Mouse (Mus musculus): ENCODE measurements around the gene Mast3. TPM values are rescaled to one million over a fixed set of nuclear protein-coding genes. Genes with fewer than 3 reads are reported as not detected.

Mast3 gene
- polyA plus RNA-seq, 1 experiment from 2014 or later = 13.5 TPM

- H3K4me1 ChIP-seq (ENCODE audit: control insufficient read depth, insufficient read depth, low read length) = peaks cover 12% of the 10 kb centered on the region
- no peaks in the 10 kb centered on the region for H3K9me3 ChIP-seq (ENCODE audit: control insufficient read depth, low read length)
- ATAC-seq (ENCODE audit: low read depth) = no peak
- no peak overlapping the region for H3K9ac ChIP-seq (ENCODE audit: low read depth, low read length)
- H3K4me3 ChIP-seq (ENCODE audit: low read depth, low read length) = no peak overlapping the region
- DNase-seq (ENCODE audit: low spot score) = no peak
- H3K27me3 ChIP-seq (replicated peaks; ENCODE audit: control insufficient read depth, insufficient read depth, low read length) = no peaks in the 10 kb centered on the region
- no peak overlapping the region for H3K27ac ChIP-seq (replicated peaks; ENCODE audit: low read depth, low read length)
- peaks cover 70% of the 10 kb centered on the region for H3K36me3 ChIP-seq (ENCODE audit: control insufficient read depth, insufficient read depth, low read length)
- WGBS = 88% methylated on average over 25 of the region's 25 CpGs
- H3K4me2 ChIP-seq (ENCODE audit: low read depth, low read length) = no peak overlapping the region
These were observed 18.4 kb downstream of the Mast3 start for GRCm38 (mm10) chr8:70786291-70787050.

GRCm38 (mm10) chr8:70780093-70780492 lies 24.8 kb downstream of the Mast3 start:
- no peak overlapping the region for H3K4me3 ChIP-seq (ENCODE audit: low read depth, low read length)
- no peak for DNase-seq (ENCODE audit: low spot score)
- no peak overlapping the region for H3K27ac ChIP-seq (replicated peaks; ENCODE audit: low read depth, low read length)
- 74% methylated on average over 11 of the region's 11 CpGs for WGBS
- H3K4me1 ChIP-seq (ENCODE audit: control insufficient read depth, insufficient read depth, low read length) = peaks cover 13% of the 10 kb centered on the region
- peaks cover 63% of the 10 kb centered on the region for H3K36me3 ChIP-seq (ENCODE audit: control insufficient read depth, insufficient read depth, low read length)
- no peaks in the 10 kb centered on the region for H3K9me3 ChIP-seq (ENCODE audit: control insufficient read depth, low read length)
- no peak overlapping the region for H3K4me2 ChIP-seq (ENCODE audit: low read depth, low read length)
- H3K9ac ChIP-seq (ENCODE audit: low read depth, low read length) = no peak overlapping the region; the same call in 1 of the 2 replicates
- H3K27me3 ChIP-seq (replicated peaks; ENCODE audit: control insufficient read depth, insufficient read depth, low read length) = no peaks in the 10 kb centered on the region
- no peak for ATAC-seq (ENCODE audit: low read depth)

- Histone ChIP-seq H3K27me3 (replicated peaks; ENCODE audit: control insufficient read depth, insufficient read depth, low read length) (no peaks in the 10 kb centered on the region), H3K4me1 (ENCODE audit: control insufficient read depth, insufficient read depth, low read length) (peaks cover 35% of the 10 kb centered on the region), H3K4me3 (ENCODE audit: low read depth, low read length) (peak within 1 kb of the TSS; percentile 94), H3K4me2 (ENCODE audit: low read depth, low read length) (peak within 1 kb of the TSS; percentile 80), H3K9me3 (ENCODE audit: control insufficient read depth, low read length) (no peaks in the 10 kb centered on the region), H3K36me3 (ENCODE audit: control insufficient read depth, insufficient read depth, low read length) (peaks cover 60% of the 10 kb centered on the region), H3K27ac (replicated peaks; ENCODE audit: low read depth, low read length) (peak within 1 kb of the TSS; percentile 99), H3K9ac (ENCODE audit: low read depth, low read length) (peak within 1 kb of the TSS; percentile 98)
- under 1% methylated on average over 72 of the region's 94 CpGs for WGBS
- DNase-seq (ENCODE audit: low spot score) = peak; percentile 99
- ATAC-seq (ENCODE audit: low read depth) = peak; percentile 93
These were observed 28.1 kb downstream of the Mast3 start, which contains the start of gene Pik3r2 for GRCm38 (mm10) chr8:70776496-70777444. Gene Pik3r2, minus strand, starts transcription at chr8:70776713.

- peaks cover 60% of the 10 kb centered on the region for H3K36me3 ChIP-seq (ENCODE audit: control insufficient read depth, insufficient read depth, low read length)
- H3K9me3 ChIP-seq (ENCODE audit: control insufficient read depth, low read length) = no peaks in the 10 kb centered on the region
- H3K4me2 ChIP-seq (ENCODE audit: low read depth, low read length) = peak overlapping the region; percentile 80
- H3K27me3 ChIP-seq (replicated peaks; ENCODE audit: control insufficient read depth, insufficient read depth, low read length) = no peaks in the 10 kb centered on the region
- H3K9ac ChIP-seq (ENCODE audit: low read depth, low read length) = peak overlapping the region; percentile 98
- H3K4me3 ChIP-seq (ENCODE audit: low read depth, low read length) = peak overlapping the region; percentile 94
- ATAC-seq (ENCODE audit: low read depth) (no peak), DNase-seq (ENCODE audit: low spot score) (no peak)
- peaks cover 35% of the 10 kb centered on the region for H3K4me1 ChIP-seq (ENCODE audit: control insufficient read depth, insufficient read depth, low read length)
- WGBS = 2% methylated on average over 20 of the region's 34 CpGs
- H3K27ac ChIP-seq (replicated peaks; ENCODE audit: low read depth, low read length) = peak overlapping the region; percentile 99
These were observed 28.9 kb downstream of the Mast3 start for GRCm38 (mm10) chr8:70775851-70776495.

- Histone ChIP-seq H3K4me3 (ENCODE audit: low read depth, low read length) (peak overlapping the region; percentile 94), H3K4me2 (ENCODE audit: low read depth, low read length) (peak overlapping the region; percentile 80), H3K27ac (replicated peaks; ENCODE audit: low read depth, low read length) (no peak overlapping the region), H3K9me3 (ENCODE audit: control insufficient read depth, low read length) (no peaks in the 10 kb centered on the region), H3K9ac (ENCODE audit: low read depth, low read length) (peak overlapping the region; percentile 98), H3K36me3 (ENCODE audit: control insufficient read depth, insufficient read depth, low read length) (peaks cover 60% of the 10 kb centered on the region), H3K27me3 (replicated peaks; ENCODE audit: control insufficient read depth, insufficient read depth, low read length) (no peaks in the 10 kb centered on the region), H3K4me1 (ENCODE audit: control insufficient read depth, insufficient read depth, low read length) (peaks cover 35% of the 10 kb centered on the region)
- no peak for DNase-seq (ENCODE audit: low spot score)
- WGBS = 89% methylated on average over 5 of the region's 5 CpGs
- ATAC-seq (ENCODE audit: low read depth) = no peak
These were observed 29.6 kb downstream of the Mast3 start for GRCm38 (mm10) chr8:70775227-70775626.

- H3K4me1 ChIP-seq (ENCODE audit: control insufficient read depth, insufficient read depth, low read length) = peaks cover 35% of the 10 kb centered on the region
- H3K4me3 ChIP-seq (ENCODE audit: low read depth, low read length) = no peak overlapping the region
- H3K4me2 ChIP-seq (ENCODE audit: low read depth, low read length) = peak overlapping the region; percentile 30; the same call in 1 of the 2 replicates
- peaks cover 60% of the 10 kb centered on the region for H3K36me3 ChIP-seq (ENCODE audit: control insufficient read depth, insufficient read depth, low read length)
- H3K9me3 ChIP-seq (ENCODE audit: control insufficient read depth, low read length) = no peaks in the 10 kb centered on the region
- 91% methylated on average over 8 of the region's 18 CpGs for WGBS
- ATAC-seq (ENCODE audit: low read depth) = no peak
- H3K27me3 ChIP-seq (replicated peaks; ENCODE audit: control insufficient read depth, insufficient read depth, low read length) = no peaks in the 10 kb centered on the region
- H3K27ac ChIP-seq (replicated peaks; ENCODE audit: low read depth, low read length) = peak overlapping the region; percentile 67
- peak overlapping the region; percentile 98; the same call in 1 of the 2 replicates for H3K9ac ChIP-seq (ENCODE audit: low read depth, low read length)
- no peak for DNase-seq (ENCODE audit: low spot score)
These were observed 30.1 kb downstream of the Mast3 start for GRCm38 (mm10) chr8:70774740-70775139.

GRCm38 (mm10) chr8:70773833-70774232 lies 31.0 kb downstream of the Mast3 start:
- H3K4me2 ChIP-seq (ENCODE audit: low read depth, low read length) = peak overlapping the region; percentile 30; the same call in 1 of the 2 replicates
- H3K4me1 ChIP-seq (ENCODE audit: control insufficient read depth, insufficient read depth, low read length) = peaks cover 35% of the 10 kb centered on the region
- 0 out of 2 replicates have a peak overlapping the region, but pooled peaks have one; percentile 1 for H3K4me3 ChIP-seq (ENCODE audit: low read depth, low read length)
- H3K9me3 ChIP-seq (ENCODE audit: control insufficient read depth, low read length) = no peaks in the 10 kb centered on the region
- WGBS = 42% methylated on average over 6 of the region's 9 CpGs
- DNase-seq (ENCODE audit: low spot score) (peak; percentile 93), ATAC-seq (ENCODE audit: low read depth) (peak; percentile 6; the same call in 1 of the 2 replicates)
- no peaks in the 10 kb centered on the region for H3K27me3 ChIP-seq (replicated peaks; ENCODE audit: control insufficient read depth, insufficient read depth, low read length)
- H3K36me3 ChIP-seq (ENCODE audit: control insufficient read depth, insufficient read depth, low read length) = peaks cover 60% of the 10 kb centered on the region
- peak overlapping the region; percentile 67 for H3K27ac ChIP-seq (replicated peaks; ENCODE audit: low read depth, low read length)
- H3K9ac ChIP-seq (ENCODE audit: low read depth, low read length) = 0 out of 2 replicates have a peak overlapping the region, but pooled peaks have one; percentile 98

- 46% methylated on average over 5 of the region's 5 CpGs for WGBS
- H3K9ac ChIP-seq (ENCODE audit: low read depth, low read length) = peak overlapping the region; percentile 46; the same call in 1 of the 2 replicates
- peak overlapping the region; percentile 67 for H3K27ac ChIP-seq (replicated peaks; ENCODE audit: low read depth, low read length)
- peaks cover 35% of the 10 kb centered on the region for H3K4me1 ChIP-seq (ENCODE audit: control insufficient read depth, insufficient read depth, low read length)
- ATAC-seq (ENCODE audit: low read depth) (no peak), DNase-seq (ENCODE audit: low spot score) (peak; percentile 78)
- H3K9me3 ChIP-seq (ENCODE audit: control insufficient read depth, low read length) = no peaks in the 10 kb centered on the region
- H3K4me3 ChIP-seq (ENCODE audit: low read depth, low read length) = no peak overlapping the region
- peaks cover 60% of the 10 kb centered on the region for H3K36me3 ChIP-seq (ENCODE audit: control insufficient read depth, insufficient read depth, low read length)
- peak overlapping the region; percentile 30; the same call in 1 of the 2 replicates for H3K4me2 ChIP-seq (ENCODE audit: low read depth, low read length)
- H3K27me3 ChIP-seq (replicated peaks; ENCODE audit: control insufficient read depth, insufficient read depth, low read length) = no peaks in the 10 kb centered on the region
These were observed 31.4 kb downstream of the Mast3 start for GRCm38 (mm10) chr8:70773410-70773809.

All from embryonic facial prominence, embryonic 14.5 days (tissue).